Mouse (Mus musculus): ENCODE data around the gene Paox.

DNA sequence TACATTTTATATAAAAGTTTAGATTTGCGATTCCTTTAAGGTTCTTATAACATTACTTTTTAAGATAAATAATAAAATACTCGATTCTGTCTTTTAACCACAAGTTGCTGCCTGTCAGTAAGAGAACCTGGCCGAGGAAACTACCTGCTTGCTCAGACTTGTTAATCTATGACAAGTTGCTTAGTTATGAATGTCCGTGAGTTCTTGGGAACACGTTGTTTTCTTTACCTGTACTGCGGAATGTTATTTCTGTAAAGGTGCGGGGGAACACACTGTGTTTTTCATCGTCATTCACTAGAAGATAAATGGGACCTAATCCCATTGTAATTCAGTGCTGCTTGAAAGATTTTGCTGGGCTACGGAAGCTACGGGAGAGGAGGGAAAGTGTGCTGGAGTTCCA is 25.0 kb upstream of the Paox start:
- TF ChIP-seq CTCF (IDR thresholded peaks at IDR 0.05; ENCODE audit: control insufficient read depth, insufficient read depth, insufficient replicate concordance, low read depth, low read length) (no peak), POLR2A (IDR thresholded peaks at IDR 0.05; ENCODE audit: control insufficient read depth, low read depth, low read length) (no peak)
